Mouse (Mus musculus): ENCODE data around the gene Rngtt. TPM values are rescaled to one million over a fixed set of nuclear protein-coding genes. Genes with fewer than 3 reads are reported as not detected.
"Not testable (repeated sequence)": the region's sequence is repeated elsewhere in the genome, so short reads cannot be mapped to it uniquely, and the experiment has no call there.

Gene Rngtt
- total RNA-seq, 2 experiments from 2014 or later = 20.3 to 20.7 TPM

- DNase-seq (ENCODE audit: low spot score in 2 of 2) = no peak
Observed at GRCm38 (mm10) chr4:33428856-33429255, 118.7 kb downstream of the Rngtt start.

- DNase-seq (ENCODE audit: low spot score in 2 of 2) = peak in 1 of 2 experiments; percentile 18
Observed at GRCm38 (mm10) chr4:33441864-33442263, 131.8 kb downstream of the Rngtt start.

GRCm38 (mm10) chr4:33446265-33446664, 136.2 kb downstream of the Rngtt start:
- DNase-seq (ENCODE audit: low spot score in 2 of 2) = no peak

- DNase-seq (ENCODE audit: low spot score in 2 of 2) = no peak
Observed at GRCm38 (mm10) chr4:33446881-33447280, 136.8 kb downstream of the Rngtt start.

GRCm38 (mm10) chr4:33450356-33450755, 140.2 kb downstream of the Rngtt start:
- DNase-seq (ENCODE audit: low spot score in 2 of 2) = not testable (repeated sequence)

- no peak for DNase-seq (ENCODE audit: low spot score in 2 of 2)
Observed at GRCm38 (mm10) chr4:33459851-33460250, 149.7 kb downstream of the Rngtt start.

- no peak for DNase-seq (ENCODE audit: low spot score in 2 of 2)
Observed at GRCm38 (mm10) chr4:33464432-33464831, 154.3 kb downstream of the Rngtt start.

GRCm38 (mm10) chr4:33465871-33466270, 155.8 kb downstream of the Rngtt start:
- no peak for DNase-seq (ENCODE audit: low spot score in 2 of 2)

GRCm38 (mm10) chr4:33466970-33467399, 156.9 kb downstream of the Rngtt start:
- DNase-seq (ENCODE audit: low spot score in 2 of 2) = no peak

- no peak for DNase-seq (ENCODE audit: low spot score in 2 of 2)
Observed at GRCm38 (mm10) chr4:33467627-33468026, 157.5 kb downstream of the Rngtt start.

- no peak for DNase-seq (ENCODE audit: low spot score in 2 of 2)
Observed at GRCm38 (mm10) chr4:33468151-33468550, 158.0 kb downstream of the Rngtt start.

- DNase-seq (ENCODE audit: low spot score in 2 of 2) = no peak
Observed at GRCm38 (mm10) chr4:33470671-33471302, 160.7 kb downstream of the Rngtt start.

- no peak for DNase-seq (ENCODE audit: low spot score in 2 of 2)
Observed at GRCm38 (mm10) chr4:33478011-33478785, 168.1 kb downstream of the Rngtt start.

GRCm38 (mm10) chr4:33481721-33482120, 171.6 kb downstream of the Rngtt start:
- DNase-seq (ENCODE audit: low spot score in 2 of 2) = no peak

GRCm38 (mm10) chr4:33486050-33486449, 175.9 kb downstream of the Rngtt start:
- no peak for DNase-seq (ENCODE audit: low spot score in 2 of 2)

GRCm38 (mm10) chr4:33491108-33491507, 181.0 kb downstream of the Rngtt start:
- DNase-seq (ENCODE audit: low spot score in 2 of 2) = no peak

- DNase-seq (ENCODE audit: low spot score in 2 of 2) = no peak
Observed at GRCm38 (mm10) chr4:33494377-33494776, 184.3 kb downstream of the Rngtt start.

GRCm38 (mm10) chr4:33496985-33497384, 186.9 kb downstream of the Rngtt start:
- no peak for DNase-seq (ENCODE audit: low spot score in 2 of 2)

GRCm38 (mm10) chr4:33497657-33498056, 187.5 kb downstream of the Rngtt start:
- no peak for DNase-seq (ENCODE audit: low spot score in 2 of 2)

- DNase-seq (ENCODE audit: low spot score in 2 of 2) = peak in 1 of 2 experiments; percentile 8
Observed at GRCm38 (mm10) chr4:33498160-33498874, 188.2 kb downstream of the Rngtt start.

- no peak for DNase-seq (ENCODE audit: low spot score in 2 of 2)
Observed at GRCm38 (mm10) chr4:33506638-33507037, 196.5 kb downstream of the Rngtt start.

- DNase-seq (ENCODE audit: low spot score in 2 of 2) = no peak
Observed at GRCm38 (mm10) chr4:33510544-33510943, 200.4 kb downstream of the Rngtt start.

Data from layer of hippocampus, postnatal 10 days (tissue).